Mouse (Mus musculus): ENCODE results near the gene Cryz.
"Not testable (repeated sequence)": the region's sequence is repeated elsewhere in the genome, so short reads cannot be mapped to it uniquely, and the experiment has no call there.

The Cryz gene

GRCm38 (mm10) chr3:154611888-154612287, 15.4 kb downstream of the Cryz start:
- DNase-seq (ENCODE audit: low read depth), result no peak

GRCm38 (mm10) chr3:154614771-154615170, 18.3 kb downstream of the Cryz start:
- no peak for DNase-seq (ENCODE audit: low read depth)

- no peak for DNase-seq (ENCODE audit: low read depth)
These were observed 18.8 kb downstream of the Cryz start for GRCm38 (mm10) chr3:154615304-154615703.

- no peak for DNase-seq (ENCODE audit: low read depth)
These were observed 19.6 kb downstream of the Cryz start for GRCm38 (mm10) chr3:154616106-154616505.

GRCm38 (mm10) chr3:154628284-154628683, 31.8 kb downstream of the Cryz start:
- DNase-seq (ENCODE audit: low read depth), result no peak

GRCm38 (mm10) chr3:154631281-154631680, 34.8 kb downstream of the Cryz start:
- not testable (repeated sequence) for DNase-seq (ENCODE audit: low read depth)

- DNase-seq (ENCODE audit: low read depth), result no peak
These were observed 36.6 kb downstream of the Cryz start for GRCm38 (mm10) chr3:154633091-154633490.

- no peak for DNase-seq (ENCODE audit: low read depth)
These were observed 50.3 kb downstream of the Cryz start for GRCm38 (mm10) chr3:154646638-154647442.

- no peak for DNase-seq (ENCODE audit: low read depth)
These were observed 50.9 kb downstream of the Cryz start for GRCm38 (mm10) chr3:154647443-154647780.

GRCm38 (mm10) chr3:154649411-154650285, 53.1 kb downstream of the Cryz start:
- DNase-seq (ENCODE audit: low read depth), result no peak

- DNase-seq (ENCODE audit: low read depth), result no peak
These were observed 54.8 kb downstream of the Cryz start for GRCm38 (mm10) chr3:154651192-154651821.

- DNase-seq (ENCODE audit: low read depth), result no peak
These were observed 56.3 kb downstream of the Cryz start for GRCm38 (mm10) chr3:154652581-154653420.

GRCm38 (mm10) chr3:154653454-154653853, 56.9 kb downstream of the Cryz start:
- DNase-seq (ENCODE audit: low read depth), result no peak

GRCm38 (mm10) chr3:154654284-154654683, 57.8 kb downstream of the Cryz start:
- DNase-seq (ENCODE audit: low read depth), result no peak

- DNase-seq (ENCODE audit: low read depth), result no peak
These were observed 58.4 kb downstream of the Cryz start for GRCm38 (mm10) chr3:154654901-154655300.

- DNase-seq (ENCODE audit: low read depth), result no peak
These were observed 59.2 kb downstream of the Cryz start for GRCm38 (mm10) chr3:154655711-154656110.

- no peak for DNase-seq (ENCODE audit: low read depth)
These were observed 67.0 kb downstream of the Cryz start, which contains the start of gene Erich3 for GRCm38 (mm10) chr3:154663545-154663944. Gene Erich3 (plus strand): TSS chr3:154663859.

- DNase-seq (ENCODE audit: low read depth), result no peak
These were observed 67.6 kb downstream of the Cryz start for GRCm38 (mm10) chr3:154663976-154664581.

- no peak for DNase-seq (ENCODE audit: low read depth)
These were observed 68.1 kb downstream of the Cryz start for GRCm38 (mm10) chr3:154664636-154665035.

GRCm38 (mm10) chr3:154668485-154668884, 72.0 kb downstream of the Cryz start:
- DNase-seq (ENCODE audit: low read depth), result no peak

GRCm38 (mm10) chr3:154670584-154670983, 74.1 kb downstream of the Cryz start:
- DNase-seq (ENCODE audit: low read depth), result no peak
